Mouse (Mus musculus) thymus, postnatal 14 days (tissue): Measurements from ENCODE around the gene Gm20888.
"Not testable (repeated sequence)": the region's sequence is repeated elsewhere in the genome, so short reads cannot be mapped to it uniquely, and the experiment has no call there.

Source experiments
- DNase-seq: peaks from one replicate; pipeline ENCODE4 v3.0.0; 2021

Gm20888 gene

DNA sequence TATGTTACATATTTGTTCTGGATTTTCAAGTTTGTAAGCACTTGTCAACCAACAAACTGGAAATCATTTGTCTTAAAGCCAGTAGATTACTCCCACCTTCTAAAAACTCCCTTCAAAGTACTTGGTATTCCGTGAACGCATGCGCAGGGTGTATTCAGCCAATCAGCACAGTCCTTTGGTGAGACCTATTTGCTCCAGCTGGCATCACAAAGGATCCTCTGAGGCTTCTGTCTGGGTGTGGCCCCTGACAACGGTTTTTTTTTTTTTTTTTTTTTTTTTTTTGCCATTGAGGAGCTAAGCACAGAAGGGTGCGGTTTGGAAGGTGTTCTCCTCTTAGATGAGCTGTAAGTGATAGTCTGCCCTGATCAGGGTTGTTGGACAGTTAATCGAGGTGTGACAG, at the start of gene Gm20888:
Gene Gm20888 (plus strand): TSS at position 301 of the 400 bp plus-strand sequence.
- not testable (repeated sequence) for DNase-seq
